Mouse (Mus musculus) megakaryocyte, embryonic 14.5 days (primary cell): ENCODE data around the gene Olfr49.

Source experiments
- FLI1 ChIP-seq: IDR thresholded peaks from 2 replicates; pipeline ENCODE4 v1.6.1; 2012; ENCODE audit warnings: low read length, inconsistent platforms, mixed read lengths
- GATA1 ChIP-seq: IDR thresholded peaks from 3 replicates; pipeline ENCODE4 v1.6.1; 2012; ENCODE audit warnings: mixed read lengths, low read length, inconsistent platforms, borderline replicate concordance

DNA sequence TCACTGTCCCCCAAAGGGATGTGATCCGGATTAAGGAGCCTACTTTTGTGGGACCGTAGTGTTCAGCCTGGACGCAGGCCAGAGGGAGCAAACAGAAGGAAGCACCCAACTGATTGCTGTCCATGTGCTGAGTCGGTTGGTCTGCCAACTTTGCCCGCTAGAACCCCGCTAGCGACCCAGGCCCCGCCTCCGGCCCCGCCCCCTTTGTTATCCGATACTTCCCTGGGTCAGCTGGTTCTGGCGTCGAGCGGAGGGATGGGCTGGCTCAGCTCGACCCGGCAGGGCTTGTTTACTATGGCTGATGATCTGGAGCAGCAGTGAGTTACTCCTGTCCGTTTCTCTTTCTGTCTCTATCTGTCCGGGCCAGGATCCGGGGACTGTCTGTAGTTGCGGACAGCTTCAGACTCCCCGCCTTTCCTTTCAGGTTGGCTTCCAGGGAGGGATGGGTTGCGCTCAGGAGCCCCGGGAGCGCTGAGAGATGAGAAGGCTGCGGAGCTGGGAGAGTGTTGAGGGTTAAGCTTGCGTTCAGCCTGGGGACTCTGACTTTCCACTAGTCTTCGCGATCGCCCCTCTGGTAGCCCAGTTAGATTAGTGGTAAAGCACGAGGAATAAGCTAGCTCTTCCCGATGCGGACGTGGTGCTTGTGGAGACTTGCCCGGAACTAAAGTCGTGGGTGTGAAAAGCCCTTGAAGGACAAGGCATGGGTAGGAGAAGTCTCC is 25.6 kb downstream of the Olfr49 start:
- TF ChIP-seq GATA1 (no peak), FLI1 (no peak)
